Mouse (Mus musculus) neural tube, embryonic 11.5 days (tissue): ENCODE measurements at regions not wholly inside any gene's neighbourhood (a gene's known extent, or its start where the extent isn't known, plus 50 kb on each side); places are given as distances from the start of the nearest gene placed in this dataset.

Experiments used
- ATAC-seq: fragments of 200-750 bp; cut with Nextera tagmentation; 2 replicates; pipeline ENCODE4 v1.8.0; 2017; ENCODE audit warnings: moderate number of reproducible peaks, mild to moderate bottlenecking, moderate TSS enrichment, moderate library complexity; ENCODE audit not compliant: insufficient read depth, low FRiP score, low TSS enrichment
- DNase-seq: peaks from one replicate; pipeline ENCODE4 v3.0.0-alpha.2; 2015; ENCODE audit warnings: low spot score
- H3K27ac ChIP-seq: fragments of 300-500 bp; sonication (generic); 2 replicates; pipeline ENCODE4 v1.5.1; 2014; ENCODE audit warnings: low read depth, mild to moderate bottlenecking, low read length
- H3K27me3 ChIP-seq: fragments of 300-500 bp; sonication (generic); 2 replicates; pipeline ENCODE4 v1.6.1; 2014; ENCODE audit warnings: mild to moderate bottlenecking, low read length, mixed read lengths; ENCODE audit not compliant: control insufficient read depth, insufficient read depth
- H3K36me3 ChIP-seq: fragments of 300-500 bp; sonication (generic); 2 replicates; pipeline ENCODE4 v1.6.1; 2014; ENCODE audit warnings: mild to moderate bottlenecking, low read length, moderate library complexity, mixed read lengths; ENCODE audit not compliant: control insufficient read depth, insufficient read depth
- H3K4me1 ChIP-seq: fragments of 300-500 bp; sonication (generic); 2 replicates; pipeline ENCODE4 v1.6.1; 2014; ENCODE audit warnings: low read length, mixed read lengths; ENCODE audit not compliant: control insufficient read depth, insufficient read depth
- H3K4me2 ChIP-seq: fragments of 300-500 bp; sonication (generic); 2 replicates; pipeline ENCODE4 v1.6.1; 2014; ENCODE audit warnings: low read depth, mild to moderate bottlenecking, moderate library complexity
- H3K4me3 ChIP-seq: fragments of 300-500 bp; sonication (generic); 2 replicates; pipeline ENCODE4 v1.5.1; 2014; ENCODE audit warnings: low read depth, low read length
- H3K9ac ChIP-seq: fragments of 300-500 bp; sonication (generic); 2 replicates; pipeline ENCODE4 v1.6.1; 2014; ENCODE audit warnings: mild to moderate bottlenecking, low read length
- H3K9me3 ChIP-seq: fragments of 300-500 bp; sonication (generic); 2 replicates; pipeline ENCODE4 v1.6.1; 2016; ENCODE audit warnings: low read length; ENCODE audit not compliant: control insufficient read depth
- WGBS: fragments of 180-500 bp; shearing (Covaris S2); extraction: QIAGEN DNeasy Blood & Tissue Kit; methylation state at CpG from one replicate; pipeline ENCODE4 v1.1.7; 2014; 5-methylcytosine and 5-hydroxymethylcytosine counted together

- DNase-seq (no peak), ATAC-seq (no peak)
- H3K4me1 ChIP-seq: no peaks in the 10 kb centered on the region
- H3K27ac ChIP-seq: no peak overlapping the region
- WGBS: 96% methylated on average over 1 of the region's 1 CpGs
- H3K9ac ChIP-seq: no peak overlapping the region
- no peaks in the 10 kb centered on the region for H3K27me3 ChIP-seq
- no peak overlapping the region for H3K4me3 ChIP-seq
- H3K9me3 ChIP-seq: no peaks in the 10 kb centered on the region
- no peak overlapping the region for H3K4me2 ChIP-seq
- H3K36me3 ChIP-seq: no peaks in the 10 kb centered on the region
Measured at GRCm38 (mm10) chr3:17452984-17453383, 495.2 kb upstream of the Cypt12 start.

DNA sequence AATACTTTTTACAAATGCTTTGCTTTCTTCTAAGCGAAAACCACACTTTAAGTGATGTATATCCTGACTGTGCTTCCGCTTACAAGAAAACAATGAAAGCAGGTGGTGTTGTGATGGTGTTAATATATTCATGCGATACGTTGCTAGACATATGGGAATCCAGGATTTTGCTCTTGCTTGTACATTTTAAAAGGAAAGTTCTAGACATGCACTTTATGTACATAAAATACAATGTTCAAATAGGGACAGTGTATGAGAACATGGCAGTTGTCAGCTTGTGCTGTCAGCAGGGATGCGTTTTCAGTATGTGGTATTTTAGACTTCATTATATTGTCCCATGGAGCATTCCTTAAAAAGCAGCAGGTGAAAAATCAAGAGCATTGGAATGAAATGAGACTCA, 487.7 kb upstream of the Cypt12 start:
- 89% methylated on average over 5 of the region's 5 CpGs for WGBS

DNA sequence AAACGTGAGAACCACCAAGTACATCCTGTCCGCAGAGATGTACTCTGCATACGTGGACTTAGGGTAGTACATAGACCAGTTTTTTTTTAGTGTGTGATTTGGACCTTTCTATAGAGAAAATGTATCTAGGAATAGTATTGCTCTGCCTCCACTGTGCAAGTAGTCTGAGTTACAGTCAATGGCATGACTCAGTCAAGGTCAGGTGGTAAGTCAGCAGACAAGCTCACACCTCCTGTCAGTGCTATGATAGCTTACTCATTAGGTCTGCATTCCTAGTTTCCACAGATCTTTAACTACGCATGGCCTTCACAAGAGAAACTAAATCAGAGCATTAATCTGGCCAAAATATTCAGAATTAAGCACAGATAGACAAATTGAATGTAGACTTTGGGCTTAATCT, 486.8 kb upstream of the Cypt12 start:
- H3K27ac ChIP-seq: no peak overlapping the region
- ATAC-seq: no peak
- no peaks in the 10 kb centered on the region for H3K27me3 ChIP-seq
- no peaks in the 10 kb centered on the region for H3K4me1 ChIP-seq
- no peak overlapping the region for H3K4me3 ChIP-seq
- H3K4me2 ChIP-seq: no peak overlapping the region
- H3K36me3 ChIP-seq: no peaks in the 10 kb centered on the region
- 93% methylated on average over 4 of the region's 4 CpGs for WGBS
- no peak overlapping the region for H3K9ac ChIP-seq
- no peak for DNase-seq
- H3K9me3 ChIP-seq: no peaks in the 10 kb centered on the region

More for the DNA sequence above, 487.7 kb upstream of the Cypt12 start:
- Histone ChIP-seq H3K4me1 (no peaks in the 10 kb centered on the region), H3K27ac (no peak overlapping the region), H3K4me3 (no peak overlapping the region), H3K4me2 (no peak overlapping the region), H3K9me3 (no peaks in the 10 kb centered on the region), H3K9ac (no peak overlapping the region), H3K27me3 (no peaks in the 10 kb centered on the region), H3K36me3 (no peaks in the 10 kb centered on the region)
- ATAC-seq: no peak
- DNase-seq: no peak

DNA sequence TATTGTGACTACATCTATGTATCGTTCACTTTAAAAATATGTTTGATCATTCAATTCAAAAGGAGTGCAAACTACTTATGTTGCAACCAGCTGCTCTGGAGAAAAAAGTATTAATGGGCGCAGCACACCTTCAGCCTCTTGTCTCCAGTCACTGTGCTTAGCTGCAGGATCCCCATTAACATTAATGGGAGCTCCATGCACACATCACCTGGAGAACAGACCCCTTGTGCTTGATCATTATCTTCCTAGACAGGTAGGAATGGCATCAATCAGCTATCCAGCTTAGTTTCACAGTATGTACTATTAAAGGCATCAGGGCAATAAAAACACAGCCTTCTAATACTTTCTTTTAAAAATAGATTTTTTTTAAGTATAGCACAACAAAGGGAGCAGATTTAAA, 474.4 kb upstream of the Cypt12 start:
- 88% methylated on average over 2 of the region's 2 CpGs for WGBS
- Histone ChIP-seq H3K36me3 (no peaks in the 10 kb centered on the region), H3K4me2 (no peak overlapping the region), H3K27me3 (no peaks in the 10 kb centered on the region), H3K4me1 (no peaks in the 10 kb centered on the region), H3K27ac (no peak overlapping the region), H3K9me3 (no peaks in the 10 kb centered on the region), H3K4me3 (no peak overlapping the region), H3K9ac (no peak overlapping the region)
- DNase-seq (no peak), ATAC-seq (no peak)

DNA sequence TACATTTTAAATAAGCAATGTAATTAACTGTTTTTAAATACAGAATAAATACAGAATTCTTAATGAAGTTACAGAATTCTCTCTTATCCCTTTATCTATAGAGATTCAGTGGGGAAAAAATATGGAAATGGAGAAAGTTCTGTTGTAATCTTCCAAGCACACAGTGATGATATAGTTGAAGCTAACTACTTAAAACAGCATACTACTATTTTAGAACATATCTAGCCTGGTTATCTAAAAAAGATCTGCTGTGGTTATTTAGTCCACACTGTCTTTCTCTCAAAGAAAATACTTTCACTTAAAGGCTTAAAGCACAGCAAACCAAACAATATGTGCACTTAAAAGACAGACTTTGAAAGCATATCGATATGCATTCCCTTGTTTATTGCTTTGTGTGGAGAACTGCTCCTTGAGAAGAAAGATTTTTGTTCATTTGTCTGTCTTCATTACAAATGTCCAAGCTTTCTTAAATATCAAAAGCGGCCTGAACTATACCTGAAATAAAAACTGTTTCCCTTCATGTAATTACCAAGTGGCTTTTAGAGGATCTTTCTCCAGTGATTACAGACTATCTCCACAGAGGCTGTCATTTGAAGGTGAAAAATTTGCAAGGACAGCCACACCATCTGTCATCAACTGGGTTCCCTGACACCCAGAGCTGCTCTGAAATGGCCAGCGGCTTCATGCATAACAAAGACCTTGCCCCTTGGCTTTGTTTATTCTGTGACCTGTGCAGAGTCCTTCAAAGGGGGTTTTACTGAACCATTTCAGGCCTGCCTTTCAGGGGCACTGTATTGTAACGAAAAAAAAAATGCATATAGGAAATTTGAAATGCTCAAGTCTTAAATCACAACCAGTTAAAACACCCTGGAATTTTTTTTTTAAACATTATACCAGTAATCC, 458.7 kb upstream of the Cypt12 start:
- Histone ChIP-seq H3K9me3 (no peaks in the 10 kb centered on the region), H3K9ac (no peak overlapping the region), H3K4me3 (no peak overlapping the region), H3K4me2 (no peak overlapping the region), H3K27ac (peak overlapping the region; percentile 53; the same call in 1 of the 2 replicates), H3K4me1 (no peaks in the 10 kb centered on the region), H3K27me3 (no peaks in the 10 kb centered on the region), H3K36me3 (no peaks in the 10 kb centered on the region)
- peak; percentile 94 for ATAC-seq
- 11% methylated on average over 4 of the region's 4 CpGs for WGBS
- peak; percentile 60 for DNase-seq

- Histone ChIP-seq H3K27ac (no peak overlapping the region), H3K4me1 (no peaks in the 10 kb centered on the region), H3K36me3 (no peaks in the 10 kb centered on the region), H3K4me3 (no peak overlapping the region), H3K4me2 (no peak overlapping the region), H3K9me3 (no peaks in the 10 kb centered on the region), H3K9ac (no peak overlapping the region), H3K27me3 (no peaks in the 10 kb centered on the region)
- DNase-seq: no peak
- ATAC-seq: no peak
Measured at GRCm38 (mm10) chr3:17490632-17491031, 457.6 kb upstream of the Cypt12 start.

GRCm38 (mm10) chr3:17498291-17498690, 449.9 kb upstream of the Cypt12 start:
- DNase-seq: no peak
- WGBS: 88% methylated on average over 3 of the region's 3 CpGs
- H3K9me3 ChIP-seq: no peaks in the 10 kb centered on the region
- H3K36me3 ChIP-seq: no peaks in the 10 kb centered on the region
- no peak overlapping the region for H3K4me2 ChIP-seq
- no peak overlapping the region for H3K27ac ChIP-seq
- no peaks in the 10 kb centered on the region for H3K4me1 ChIP-seq
- no peaks in the 10 kb centered on the region for H3K27me3 ChIP-seq
- no peak for ATAC-seq
- no peak overlapping the region for H3K4me3 ChIP-seq
- no peak overlapping the region for H3K9ac ChIP-seq

- no peak for ATAC-seq
- 82% methylated on average over 2 of the region's 2 CpGs for WGBS
Measured at GRCm38 (mm10) chr3:17501556-17501955, 446.7 kb upstream of the Cypt12 start.

GRCm38 (mm10) chr3:17541346-17541745, 406.9 kb upstream of the Cypt12 start:
- DNase-seq: no peak
- Histone ChIP-seq H3K4me3 (no peak overlapping the region), H3K27me3 (no peaks in the 10 kb centered on the region), H3K4me1 (no peaks in the 10 kb centered on the region), H3K27ac (no peak overlapping the region), H3K9ac (no peak overlapping the region), H3K9me3 (no peaks in the 10 kb centered on the region), H3K36me3 (no peaks in the 10 kb centered on the region), H3K4me2 (no peak overlapping the region)
- ATAC-seq: no peak

More at GRCm38 (mm10) chr3:17501556-17501955, 446.7 kb upstream of the Cypt12 start:
- Histone ChIP-seq H3K27ac (no peak overlapping the region), H3K9me3 (no peaks in the 10 kb centered on the region), H3K4me2 (no peak overlapping the region), H3K9ac (no peak overlapping the region), H3K4me3 (no peak overlapping the region), H3K4me1 (no peaks in the 10 kb centered on the region), H3K27me3 (no peaks in the 10 kb centered on the region), H3K36me3 (no peaks in the 10 kb centered on the region)
- DNase-seq: no peak
